Mouse (Mus musculus): ENCODE measurements around the gene Prmt1.

Gene Prmt1

GRCm38 (mm10) chr7:44981539-44981938, 4.8 kb downstream of the Prmt1 start:
- no peak for DNase-seq (ENCODE audit: low read depth, low spot score)

- no peak for DNase-seq (ENCODE audit: low read depth, low spot score)
These were observed 8.1 kb downstream of the Prmt1 start for GRCm38 (mm10) chr7:44978300-44978699.

- DNase-seq (ENCODE audit: low read depth, low spot score): no peak
These were observed 11.3 kb downstream of the Prmt1 start for GRCm38 (mm10) chr7:44975117-44975419.

GRCm38 (mm10) chr7:44974383-44975116, 11.8 kb downstream of the Prmt1 start, which contains the start of gene Cpt1c:
Gene Cpt1c (minus strand): TSS chr7:44974851.
- DNase-seq (ENCODE audit: low read depth, low spot score): no peak

GRCm38 (mm10) chr7:44973415-44974130, 12.8 kb downstream of the Prmt1 start:
- no peak for DNase-seq (ENCODE audit: low read depth, low spot score)

- no peak for DNase-seq (ENCODE audit: low read depth, low spot score)
These were observed 15.2 kb downstream of the Prmt1 start for GRCm38 (mm10) chr7:44971142-44971541.

GRCm38 (mm10) chr7:44970231-44970691, 16.1 kb downstream of the Prmt1 start:
- peak; percentile 97 for DNase-seq (ENCODE audit: low read depth, low spot score)

- DNase-seq (ENCODE audit: low read depth, low spot score): no peak
These were observed 19.7 kb downstream of the Prmt1 start for GRCm38 (mm10) chr7:44966638-44967037.

- DNase-seq (ENCODE audit: low read depth, low spot score): peak; percentile 45
These were observed 20.4 kb downstream of the Prmt1 start for GRCm38 (mm10) chr7:44965975-44966374.

GRCm38 (mm10) chr7:44964990-44965389, 21.4 kb downstream of the Prmt1 start:
- no peak for DNase-seq (ENCODE audit: low read depth, low spot score)

- peak; percentile 47 for DNase-seq (ENCODE audit: low read depth, low spot score)
These were observed 23.5 kb downstream of the Prmt1 start for GRCm38 (mm10) chr7:44962831-44963230.

GRCm38 (mm10) chr7:44962337-44962736, 24.0 kb downstream of the Prmt1 start:
- DNase-seq (ENCODE audit: low read depth, low spot score): no peak

- no peak for DNase-seq (ENCODE audit: low read depth, low spot score)
These were observed 25.9 kb downstream of the Prmt1 start for GRCm38 (mm10) chr7:44960512-44960910.

- DNase-seq (ENCODE audit: low read depth, low spot score): peak; percentile 63
These were observed 26.4 kb downstream of the Prmt1 start for GRCm38 (mm10) chr7:44959874-44960511.

- DNase-seq (ENCODE audit: low read depth, low spot score): no peak
These were observed 27.1 kb downstream of the Prmt1 start for GRCm38 (mm10) chr7:44959281-44959680.

- peak; percentile 51 for DNase-seq (ENCODE audit: low read depth, low spot score)
These were observed 28.2 kb downstream of the Prmt1 start for GRCm38 (mm10) chr7:44958208-44958607.

GRCm38 (mm10) chr7:44957183-44957835, 29.1 kb downstream of the Prmt1 start:
- no peak for DNase-seq (ENCODE audit: low read depth, low spot score)

- no peak for DNase-seq (ENCODE audit: low read depth, low spot score)
These were observed 30.1 kb downstream of the Prmt1 start for GRCm38 (mm10) chr7:44956266-44956665.

- peak; percentile 57 for DNase-seq (ENCODE audit: low read depth, low spot score)
These were observed 30.7 kb downstream of the Prmt1 start for GRCm38 (mm10) chr7:44955628-44956027.

- no peak for DNase-seq (ENCODE audit: low read depth, low spot score)
These were observed 32.1 kb downstream of the Prmt1 start for GRCm38 (mm10) chr7:44954091-44954885.

GRCm38 (mm10) chr7:44953561-44953960, 32.8 kb downstream of the Prmt1 start:
- no peak for DNase-seq (ENCODE audit: low read depth, low spot score)

Measured in A20 (cell line).